Mouse (Mus musculus) forebrain, postnatal 0 days (tissue): Measurements from ENCODE around the gene Wnt11. TPM values are rescaled to one million over a fixed set of nuclear protein-coding genes. Genes with fewer than 3 reads are reported as not detected.

Experiments
- ATAC-seq: fragments of 200-750 bp; cut with Nextera tagmentation; 2 replicates; pipeline ENCODE4 v1.8.0; 2017; ENCODE audit warnings: mild to moderate bottlenecking, moderate library complexity
- DNase-seq: peaks from one replicate; pipeline ENCODE4 v3.0.0-alpha.2; 2015
- H3K27ac ChIP-seq: fragments of 300-500 bp; sonication (generic); 2 replicates; pipeline ENCODE4 v1.5.1; 2014; ENCODE audit warnings: low read depth, mild to moderate bottlenecking, antibody characterized with exemption, low read length, moderate library complexity, mixed read lengths
- H3K27me3 ChIP-seq: fragments of 300-500 bp; sonication (generic); 2 replicates; pipeline ENCODE4 v1.6.1; 2014; ENCODE audit warnings: mild to moderate bottlenecking, low read length, mixed read lengths; ENCODE audit not compliant: insufficient read depth
- H3K36me3 ChIP-seq: fragments of 300-500 bp; sonication (generic); 2 replicates; pipeline ENCODE4 v1.6.1; 2014; ENCODE audit warnings: mild to moderate bottlenecking, moderate library complexity; ENCODE audit not compliant: insufficient read depth
- H3K4me1 ChIP-seq: fragments of 300-500 bp; sonication (generic); 2 replicates; pipeline ENCODE4 v1.6.1; 2014; ENCODE audit warnings: antibody characterized with exemption; ENCODE audit not compliant: insufficient read depth
- H3K4me2 ChIP-seq: fragments of 300-500 bp; sonication (generic); 2 replicates; pipeline ENCODE4 v1.6.1; 2014; ENCODE audit warnings: low read depth, mild to moderate bottlenecking, moderate library complexity
- H3K4me3 ChIP-seq: fragments of 300-500 bp; sonication (generic); 2 replicates; pipeline ENCODE4 v1.5.1; 2014; ENCODE audit warnings: low read depth, low read length, mixed read lengths
- H3K9ac ChIP-seq: fragments of 300-500 bp; sonication (generic); 2 replicates; pipeline ENCODE4 v1.6.1; 2014; ENCODE audit warnings: mild to moderate bottlenecking
- H3K9me3 ChIP-seq: fragments of 300-500 bp; sonication (generic); 2 replicates; pipeline ENCODE4 v1.6.1; 2016; ENCODE audit warnings: low read length
- CTCF ChIP-seq: sonication (generic); IDR thresholded peaks from 2 replicates; pipeline ENCODE4 v1.5.1; 2016; ENCODE audit warnings: antibody characterized with exemption, control low read depth, low read depth
- WGBS: fragments of 180-500 bp; shearing (Covaris S2); extraction: QIAGEN DNeasy Blood & Tissue Kit; methylation state at CpG from one replicate; pipeline ENCODE4 v1.1.7; 2014; 5-methylcytosine and 5-hydroxymethylcytosine counted together
- polyA plus RNA-seq: library from polyadenylated mRNA; unstranded; fragments of >200 nt; fragmentation: Nextera tagmentation; extraction: Ambion mirVana; gene quantifications from 2 replicates; pipeline ENCODE4 v1.2.1, GENCODE M21; 2015
- total RNA-seq: library from RNA; depleted of rRNA; stranded (reverse); fragments of >200 nt; gene quantifications from 2 replicates; pipeline ENCODE4 v1.2.3, GENCODE M21; 2014

Wnt11 gene
- total and polyA plus RNA-seq, 2 experiments from 2014 or later: 1.1 to 3.3 TPM

DNA sequence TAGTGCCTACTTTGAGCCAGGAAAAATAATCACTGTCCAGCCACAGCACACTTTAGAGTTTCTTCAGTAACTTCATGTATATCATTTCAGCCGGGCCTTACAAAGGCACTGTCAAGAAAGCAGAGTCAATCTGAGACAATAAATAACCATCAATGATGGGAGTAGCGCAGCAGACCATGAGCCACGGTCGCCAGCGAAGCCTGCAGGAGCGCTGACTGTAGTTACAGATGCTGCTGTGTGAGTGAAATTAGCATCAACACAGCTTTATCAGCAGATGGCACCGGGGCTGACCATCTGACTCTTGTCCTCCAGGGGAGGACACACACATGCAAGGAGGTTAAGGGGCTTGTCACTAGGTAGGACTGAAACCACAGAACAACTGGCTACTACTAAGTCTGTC is 54.3 kb downstream of the Wnt11 start:
- DNase-seq (no peak), ATAC-seq (peak; percentile 43; the same call in 1 of the 2 replicates)
- H3K4me2 ChIP-seq: no peak overlapping the region
- H3K36me3 ChIP-seq: no peaks in the 10 kb centered on the region
- TF ChIP-seq CTCF: no peak
- no peak overlapping the region for H3K4me3 ChIP-seq
- no peak overlapping the region for H3K9ac ChIP-seq
- no peak overlapping the region for H3K27ac ChIP-seq
- WGBS: 67% methylated on average over 7 of the region's 7 CpGs
- no peaks in the 10 kb centered on the region for H3K4me1 ChIP-seq
- no peaks in the 10 kb centered on the region for H3K27me3 ChIP-seq
- H3K9me3 ChIP-seq: no peaks in the 10 kb centered on the region

- TF ChIP-seq CTCF: no peak
- 87% methylated on average over 5 of the region's 5 CpGs for WGBS
These were observed 58.2 kb downstream of the Wnt11 start for GRCm38 (mm10) chr7:98893144-98893543.

GRCm38 (mm10) chr7:98894305-98894704 is 59.4 kb downstream of the Wnt11 start:
- H3K27me3 ChIP-seq: no peaks in the 10 kb centered on the region
- no peak for ATAC-seq
- DNase-seq: no peak
- 91% methylated on average over 5 of the region's 5 CpGs for WGBS
- no peak overlapping the region for H3K4me2 ChIP-seq
- no peak overlapping the region for H3K4me3 ChIP-seq
- H3K9ac ChIP-seq: no peak overlapping the region
- H3K27ac ChIP-seq: no peak overlapping the region
- no peaks in the 10 kb centered on the region for H3K4me1 ChIP-seq
- no peak for TF ChIP-seq CTCF
- no peaks in the 10 kb centered on the region for H3K9me3 ChIP-seq
- H3K36me3 ChIP-seq: no peaks in the 10 kb centered on the region

More at GRCm38 (mm10) chr7:98893144-98893543, 58.2 kb downstream of the Wnt11 start:
- ATAC-seq (no peak), DNase-seq (no peak)
- no peaks in the 10 kb centered on the region for H3K9me3 ChIP-seq
- H3K27me3 ChIP-seq: no peaks in the 10 kb centered on the region
- H3K9ac ChIP-seq: no peak overlapping the region
- no peak overlapping the region for H3K4me3 ChIP-seq
- no peaks in the 10 kb centered on the region for H3K36me3 ChIP-seq
- H3K4me2 ChIP-seq: no peak overlapping the region
- no peaks in the 10 kb centered on the region for H3K4me1 ChIP-seq
- no peak overlapping the region for H3K27ac ChIP-seq

DNA sequence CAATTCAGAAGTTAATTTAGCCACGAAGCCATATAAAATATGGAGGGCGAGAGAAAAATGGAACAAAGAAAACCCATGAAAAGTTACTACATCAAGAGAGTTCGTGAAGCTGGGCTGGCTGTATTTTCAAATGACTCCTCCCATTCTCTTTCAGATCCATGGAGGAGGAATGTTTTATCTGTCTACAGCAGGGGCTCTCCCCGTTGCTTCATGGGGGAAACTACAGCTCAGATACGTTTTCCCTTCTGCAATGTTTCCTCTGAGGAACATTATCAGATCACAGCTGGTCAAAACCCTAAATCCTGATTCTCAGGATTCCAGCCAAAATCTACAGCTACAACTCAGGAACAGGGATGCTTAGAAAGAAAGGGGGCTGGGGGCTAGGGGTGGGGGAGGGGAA is 59.9 kb downstream of the Wnt11 start:
- Histone ChIP-seq H3K27me3 (no peaks in the 10 kb centered on the region), H3K4me3 (no peak overlapping the region), H3K27ac (no peak overlapping the region), H3K4me1 (no peaks in the 10 kb centered on the region), H3K9ac (no peak overlapping the region), H3K9me3 (no peaks in the 10 kb centered on the region), H3K36me3 (no peaks in the 10 kb centered on the region), H3K4me2 (no peak overlapping the region)
- no peak for TF ChIP-seq CTCF
- WGBS: 48% methylated on average over 5 of the region's 5 CpGs
- DNase-seq (no peak), ATAC-seq (no peak)

DNA sequence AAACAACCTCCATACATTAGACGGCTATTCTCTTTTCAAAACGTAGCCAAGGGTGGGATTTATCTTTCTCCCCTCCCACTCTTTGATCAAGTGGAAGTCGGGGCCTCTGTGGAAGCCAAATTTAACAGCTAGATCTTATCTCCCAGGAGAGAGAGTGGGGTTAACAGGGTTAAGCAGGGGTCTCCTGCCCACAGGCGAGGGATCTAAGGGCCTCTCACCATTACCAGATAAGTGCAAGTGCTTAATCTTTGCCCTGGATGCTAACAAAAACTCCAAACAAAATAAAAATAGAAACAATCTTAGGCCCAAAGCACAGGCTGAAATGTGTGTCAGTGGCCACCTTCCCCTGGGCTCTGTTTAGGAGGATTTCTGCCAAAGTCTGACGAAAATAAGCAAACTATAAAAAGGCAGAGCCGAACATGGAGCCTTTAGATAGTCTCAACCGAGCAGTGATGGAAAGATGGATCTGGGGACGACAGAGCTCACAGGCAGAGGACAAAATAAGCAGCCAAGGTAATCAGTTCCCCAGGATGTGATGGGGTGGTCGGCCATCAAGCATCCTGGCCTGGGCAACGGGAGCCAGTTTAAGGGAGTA is 60.7 kb downstream of the Wnt11 start:
- H3K27me3 ChIP-seq: no peaks in the 10 kb centered on the region
- H3K4me2 ChIP-seq: no peak overlapping the region
- H3K27ac ChIP-seq: no peak overlapping the region
- 51% methylated on average over 10 of the region's 10 CpGs for WGBS
- no peak overlapping the region for H3K4me3 ChIP-seq
- no peaks in the 10 kb centered on the region for H3K4me1 ChIP-seq
- no peak overlapping the region for H3K9ac ChIP-seq
- no peak for TF ChIP-seq CTCF
- no peak for ATAC-seq
- no peaks in the 10 kb centered on the region for H3K9me3 ChIP-seq
- no peaks in the 10 kb centered on the region for H3K36me3 ChIP-seq
- no peak for DNase-seq

DNA sequence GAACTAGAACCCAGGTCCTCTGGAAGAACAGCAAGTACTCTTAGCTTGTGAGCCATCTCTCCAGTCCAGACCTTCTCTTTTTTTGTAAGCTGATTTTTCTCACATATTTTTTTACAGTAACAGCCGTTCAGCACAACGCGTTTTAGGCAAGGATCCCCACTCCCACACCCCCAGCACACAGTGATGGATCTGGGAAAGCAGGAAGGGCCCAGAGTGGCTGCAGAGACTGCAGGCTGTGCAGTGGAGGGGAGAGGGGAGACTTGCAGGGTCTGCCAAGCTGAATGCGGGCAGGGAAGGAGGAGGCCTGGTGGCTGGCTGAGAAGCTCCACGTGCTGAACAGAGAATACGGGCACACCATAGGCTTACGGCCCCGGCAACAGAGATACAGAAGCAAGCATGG is 62.4 kb downstream of the Wnt11 start:
- Histone ChIP-seq H3K4me1 (no peaks in the 10 kb centered on the region), H3K36me3 (no peaks in the 10 kb centered on the region), H3K27ac (no peak overlapping the region), H3K27me3 (no peaks in the 10 kb centered on the region), H3K4me3 (no peak overlapping the region), H3K9me3 (no peaks in the 10 kb centered on the region), H3K4me2 (no peak overlapping the region), H3K9ac (no peak overlapping the region)
- TF ChIP-seq CTCF: no peak
- WGBS: 86% methylated on average over 8 of the region's 8 CpGs
- no peak for DNase-seq
- peak; percentile 53 for ATAC-seq

- ATAC-seq (no peak), DNase-seq (no peak)
- no peak overlapping the region for H3K9ac ChIP-seq
- no peaks in the 10 kb centered on the region for H3K9me3 ChIP-seq
- 86% methylated on average over 4 of the region's 4 CpGs for WGBS
- H3K27ac ChIP-seq: no peak overlapping the region
- no peaks in the 10 kb centered on the region for H3K27me3 ChIP-seq
- H3K4me2 ChIP-seq: no peak overlapping the region
- no peak overlapping the region for H3K4me3 ChIP-seq
- H3K36me3 ChIP-seq: no peaks in the 10 kb centered on the region
- no peak for TF ChIP-seq CTCF
- no peaks in the 10 kb centered on the region for H3K4me1 ChIP-seq
These were observed 64.9 kb downstream of the Wnt11 start for GRCm38 (mm10) chr7:98899815-98900214.
